Mouse (Mus musculus): ENCODE data around the gene Dolpp1. TPM values are rescaled to one million over a fixed set of nuclear protein-coding genes. Genes with fewer than 3 reads are reported as not detected.

Dolpp1 gene
- polyA plus RNA-seq, 1 experiment from 2014 or later, result 69.9 TPM

DNA sequence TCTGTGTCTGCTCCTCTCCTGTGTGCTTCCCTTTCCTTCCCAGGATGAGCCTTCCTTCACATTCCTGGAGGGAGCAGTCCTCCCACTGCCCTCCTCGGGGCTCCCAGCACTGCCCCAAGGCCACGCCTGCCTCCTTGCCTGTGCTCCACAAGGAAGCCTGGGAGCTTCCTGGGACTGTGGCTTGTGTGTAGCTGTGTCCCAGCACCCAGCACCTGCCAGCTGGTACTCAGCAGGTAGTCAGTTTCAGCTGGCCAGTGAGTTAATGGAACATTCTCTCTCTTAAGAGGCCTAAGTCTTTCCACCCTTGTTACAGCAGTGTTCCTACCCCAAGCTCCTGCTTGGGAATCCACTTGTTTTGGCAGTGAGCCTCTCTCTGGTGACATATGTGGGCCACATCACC lies 10.8 kb downstream of the Dolpp1 start:
- Histone ChIP-seq H3K4me1 (peaks cover 14% of the 10 kb centered on the region), H3K27me3 (replicated peaks) (no peaks in the 10 kb centered on the region), H3K9me3 (no peaks in the 10 kb centered on the region), H3K27ac (no peak overlapping the region), H3K36me3 (replicated peaks) (peaks cover 31% of the 10 kb centered on the region), H3K9ac (no peak overlapping the region), H3K4me3 (no peak overlapping the region), H3K4me2 (no peak overlapping the region)
- ATAC-seq (replicated peaks), result no peak
- 74% methylated on average over 2 of the region's 2 CpGs for WGBS

DNA sequence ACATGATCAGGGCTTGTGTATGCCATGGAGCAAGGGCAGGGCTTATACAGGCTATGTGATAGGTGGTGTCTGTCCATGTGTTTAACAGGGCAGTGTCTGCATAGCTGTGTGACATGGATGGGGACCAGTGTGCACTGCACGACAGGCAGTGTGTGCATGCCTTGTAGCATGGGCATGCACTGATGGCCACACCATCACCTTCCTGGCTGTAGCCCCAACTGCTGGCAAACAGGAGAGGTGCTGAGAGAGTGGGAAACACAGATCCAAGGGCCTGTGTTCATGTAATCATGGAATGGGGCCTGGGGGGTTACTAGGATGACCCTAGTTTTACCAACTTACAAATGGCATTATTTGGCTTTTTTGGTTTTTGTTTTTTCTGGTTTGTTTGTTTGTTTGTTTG lies 11.8 kb downstream of the Dolpp1 start:
- ATAC-seq (replicated peaks), result no peak
- no peak overlapping the region for H3K9ac ChIP-seq
- H3K4me2 ChIP-seq, result no peak overlapping the region
- H3K9me3 ChIP-seq, result no peaks in the 10 kb centered on the region
- WGBS, result 86% methylated on average over 1 of the region's 1 CpGs
- H3K4me3 ChIP-seq, result no peak overlapping the region
- no peak overlapping the region for H3K27ac ChIP-seq
- peaks cover 35% of the 10 kb centered on the region for H3K36me3 ChIP-seq (replicated peaks)
- H3K27me3 ChIP-seq (replicated peaks), result no peaks in the 10 kb centered on the region
- peaks cover 13% of the 10 kb centered on the region for H3K4me1 ChIP-seq

DNA sequence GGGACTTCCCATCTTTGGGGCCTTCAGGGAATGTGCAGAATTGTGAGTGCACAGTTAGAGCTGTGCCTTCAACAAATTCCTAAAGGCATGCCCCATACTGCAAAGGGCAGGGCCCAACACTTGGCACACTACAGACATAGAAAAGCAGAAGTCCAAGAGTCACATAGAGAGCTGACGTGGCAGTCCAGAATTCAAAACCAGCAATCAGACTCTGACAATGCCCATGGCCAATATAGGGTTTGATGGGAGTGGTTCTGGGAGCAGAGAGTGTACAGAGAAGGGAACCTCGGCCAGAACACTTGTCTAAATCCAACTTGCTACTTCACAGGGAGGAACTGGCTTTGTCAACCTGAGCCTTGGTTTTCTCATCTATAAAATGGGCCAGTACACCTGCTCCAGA lies 15.2 kb downstream of the Dolpp1 start:
- Histone ChIP-seq H3K9me3 (no peaks in the 10 kb centered on the region), H3K27ac (no peak overlapping the region), H3K27me3 (replicated peaks) (no peaks in the 10 kb centered on the region), H3K4me1 (no peaks in the 10 kb centered on the region), H3K4me2 (no peak overlapping the region), H3K36me3 (replicated peaks) (peaks cover 40% of the 10 kb centered on the region), H3K9ac (no peak overlapping the region), H3K4me3 (no peak overlapping the region)
- WGBS, result 89% methylated on average over 2 of the region's 2 CpGs
- ATAC-seq (replicated peaks), result no peak

DNA sequence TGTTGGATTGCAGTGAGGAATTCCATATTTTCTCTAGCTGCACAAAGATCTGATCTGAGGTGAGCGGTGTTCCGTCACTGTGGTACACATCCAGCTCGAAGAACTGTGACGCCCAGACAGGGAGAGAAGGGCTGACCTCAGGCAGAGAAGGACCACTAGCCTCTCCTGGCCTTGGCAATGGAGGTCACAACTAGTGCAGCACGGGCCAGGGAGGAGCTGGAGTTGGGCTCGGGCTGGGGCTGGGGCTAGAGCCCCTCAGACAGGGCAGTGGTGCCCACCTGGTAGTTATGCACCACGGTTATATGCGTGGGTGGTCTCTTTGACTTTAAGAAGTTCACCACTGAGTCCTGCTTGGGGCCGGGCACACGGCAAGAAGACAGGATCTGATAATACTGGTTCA lies 15.7 kb downstream of the Dolpp1 start:
- peaks cover 37% of the 10 kb centered on the region for H3K36me3 ChIP-seq (replicated peaks)
- ATAC-seq (replicated peaks), result no peak
- no peak overlapping the region for H3K4me3 ChIP-seq
- no peaks in the 10 kb centered on the region for H3K27me3 ChIP-seq (replicated peaks)
- H3K9ac ChIP-seq, result no peak overlapping the region
- H3K9me3 ChIP-seq, result no peaks in the 10 kb centered on the region
- WGBS, result 93% methylated on average over 10 of the region's 10 CpGs
- H3K4me2 ChIP-seq, result no peak overlapping the region
- H3K27ac ChIP-seq, result no peak overlapping the region
- H3K4me1 ChIP-seq, result 0 out of 2 replicates have a peak, but pooled peaks cover 1% of the 10 kb centered on the region

DNA sequence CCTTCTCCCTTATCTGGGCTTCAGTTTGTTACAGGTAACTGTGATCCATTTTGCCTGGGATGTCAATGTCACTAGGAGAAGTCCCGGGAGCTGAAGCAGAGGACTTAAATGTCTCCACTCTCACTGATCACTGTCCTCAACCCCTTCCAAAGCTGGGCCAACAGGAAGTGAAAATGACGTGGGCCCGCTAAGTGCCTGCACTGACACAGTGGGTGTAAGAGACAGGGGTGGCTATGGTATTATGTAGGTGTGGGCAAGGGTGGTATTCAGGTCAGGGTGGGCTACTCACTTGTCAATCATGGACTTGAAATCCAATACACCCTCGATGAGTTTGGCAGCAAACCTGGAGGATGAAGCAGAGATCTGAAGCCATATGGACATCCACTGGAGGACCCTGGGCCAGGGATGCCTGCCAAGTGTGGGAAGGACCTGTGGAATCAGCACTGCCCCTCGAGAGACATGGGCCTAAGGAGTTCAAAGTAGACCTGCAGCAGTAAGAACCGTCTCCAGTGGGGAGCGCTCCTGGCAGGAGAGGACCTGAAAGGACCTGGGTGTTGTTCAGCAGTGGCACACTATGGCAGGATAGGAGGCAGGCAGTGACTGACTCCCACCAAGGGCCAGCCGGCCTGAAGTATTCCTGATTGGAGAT lies 16.5 kb downstream of the Dolpp1 start:
- no peak for ATAC-seq (replicated peaks)
- 86% methylated on average over 8 of the region's 8 CpGs for WGBS
- Histone ChIP-seq H3K9ac (no peak overlapping the region), H3K4me1 (peaks cover 9% of the 10 kb centered on the region), H3K4me3 (no peak overlapping the region), H3K27ac (no peak overlapping the region), H3K4me2 (no peak overlapping the region), H3K9me3 (no peaks in the 10 kb centered on the region), H3K36me3 (replicated peaks) (peaks cover 33% of the 10 kb centered on the region), H3K27me3 (replicated peaks) (no peaks in the 10 kb centered on the region)

DNA sequence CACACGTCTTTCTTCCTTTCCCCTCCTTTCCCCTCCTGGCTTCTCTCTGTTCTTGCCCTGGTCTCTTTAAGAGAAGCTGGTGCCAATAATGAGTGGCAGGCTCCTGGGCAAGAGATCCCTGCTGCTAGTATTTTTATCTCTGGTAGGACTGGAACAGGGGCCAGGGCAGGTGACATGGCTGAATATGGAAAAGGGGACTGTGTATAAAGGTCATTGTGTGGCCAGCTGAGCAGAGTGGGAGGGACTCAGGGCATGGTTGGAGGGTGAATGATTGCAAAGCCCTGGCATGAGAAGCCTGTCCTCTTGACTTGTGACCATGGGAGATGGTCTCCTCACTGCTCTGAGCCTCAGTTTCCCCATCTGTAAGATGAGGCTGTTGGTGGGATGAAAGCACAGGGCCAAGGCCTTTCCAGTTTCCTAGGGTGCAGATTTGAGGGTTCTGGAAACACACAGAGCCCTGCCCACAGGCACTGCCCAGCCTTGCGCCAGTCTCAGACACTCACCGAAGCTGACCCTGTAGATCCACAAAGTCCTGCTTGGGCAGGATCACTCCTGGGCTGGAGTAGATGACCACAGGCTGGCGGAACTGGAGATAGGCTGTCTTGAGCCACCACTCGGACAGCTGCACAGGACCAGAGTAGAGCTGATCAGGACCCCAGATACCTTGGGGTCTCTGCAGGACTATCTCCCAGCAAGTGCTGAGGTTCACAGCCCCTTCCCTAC lies 17.6 kb downstream of the Dolpp1 start:
- WGBS, result 94% methylated on average over 5 of the region's 5 CpGs
- no peaks in the 10 kb centered on the region for H3K27me3 ChIP-seq (replicated peaks)
- H3K9ac ChIP-seq, result no peak overlapping the region
- no peaks in the 10 kb centered on the region for H3K9me3 ChIP-seq
- H3K36me3 ChIP-seq (replicated peaks), result peaks cover 30% of the 10 kb centered on the region
- no peak overlapping the region for H3K4me2 ChIP-seq
- no peak for ATAC-seq (replicated peaks)
- H3K4me3 ChIP-seq, result no peak overlapping the region
- H3K27ac ChIP-seq, result no peak overlapping the region
- peaks cover 20% of the 10 kb centered on the region for H3K4me1 ChIP-seq

DNA sequence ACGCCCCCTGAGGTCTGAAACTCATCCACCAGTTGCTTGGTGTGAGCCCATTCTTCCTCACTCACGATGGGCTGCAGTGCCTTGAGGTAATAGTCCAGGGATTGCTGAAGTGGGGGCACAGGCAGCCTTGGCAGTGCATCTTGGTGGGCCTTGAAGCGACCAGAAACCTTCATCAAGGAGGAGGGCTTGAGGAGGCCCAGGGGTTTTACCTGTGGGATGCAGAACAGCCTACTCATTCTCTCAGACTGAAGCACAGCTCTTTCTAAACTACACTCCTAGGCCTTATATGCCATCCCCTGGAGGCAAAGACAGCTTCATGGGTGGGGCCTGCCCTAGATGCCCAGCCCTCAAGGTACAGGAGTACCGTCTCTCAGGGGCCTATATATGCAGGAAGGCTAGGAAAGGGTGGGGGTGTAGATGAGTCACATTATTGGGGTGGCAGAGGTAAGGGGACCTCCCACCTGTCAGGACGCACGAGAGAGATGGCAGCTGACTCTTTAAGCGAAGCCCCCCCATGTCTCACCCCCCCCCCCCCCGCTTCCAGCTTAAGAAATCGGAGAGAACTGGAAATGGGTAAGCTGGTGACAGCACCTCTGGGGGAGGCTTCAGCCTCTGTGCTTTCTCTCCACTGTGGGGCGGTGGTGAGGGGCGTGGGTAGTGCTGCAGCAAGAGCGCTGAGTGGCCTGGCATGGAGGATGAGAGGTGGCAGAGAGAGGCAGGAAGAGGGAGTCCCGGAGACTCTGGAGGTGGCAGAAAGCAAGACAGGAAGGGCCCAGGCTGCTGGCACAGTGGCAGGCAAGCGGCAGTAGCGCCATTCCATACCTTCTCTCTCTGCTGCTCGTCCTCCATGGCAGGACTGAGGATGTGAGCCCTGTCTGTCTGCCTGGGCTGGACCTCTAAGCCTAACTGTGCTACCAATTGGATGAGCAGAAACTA lies 21.3 kb downstream of the Dolpp1 start:
- peaks cover 40% of the 10 kb centered on the region for H3K4me1 ChIP-seq
- H3K4me2 ChIP-seq, result peak overlapping the region; percentile 54; the same call in 1 of the 2 replicates
- ATAC-seq (replicated peaks), result no peak
- no peak overlapping the region for H3K9ac ChIP-seq
- H3K27ac ChIP-seq, result no peak overlapping the region
- WGBS, result 79% methylated on average over 16 of the region's 16 CpGs
- peaks cover 9% of the 10 kb centered on the region; the same call in 1 of the 2 replicates for H3K36me3 ChIP-seq (replicated peaks)
- no peaks in the 10 kb centered on the region for H3K27me3 ChIP-seq (replicated peaks)
- H3K4me3 ChIP-seq, result no peak overlapping the region
- H3K9me3 ChIP-seq, result no peaks in the 10 kb centered on the region

DNA sequence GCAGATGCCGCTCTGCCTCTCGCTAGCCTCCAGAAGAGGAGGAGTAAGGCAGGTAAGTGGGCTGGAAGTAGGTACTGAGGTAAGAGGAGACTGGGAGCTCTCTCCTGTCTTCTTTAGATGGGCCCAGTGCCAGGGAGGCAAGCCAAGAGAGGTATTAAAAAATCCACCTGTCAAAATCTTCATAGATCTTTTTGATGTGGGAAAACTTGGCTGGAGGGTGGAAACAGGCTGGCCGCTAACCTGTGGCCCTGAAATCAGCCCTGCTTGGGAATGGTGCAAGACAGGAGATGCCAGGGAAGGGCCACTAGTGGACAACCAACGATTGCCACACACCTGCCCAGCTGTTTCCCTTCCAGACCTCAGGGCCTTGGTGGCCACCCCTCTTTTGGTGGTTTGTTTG lies 22.0 kb downstream of the Dolpp1 start:
- Histone ChIP-seq H3K9me3 (no peaks in the 10 kb centered on the region), H3K27me3 (replicated peaks) (no peaks in the 10 kb centered on the region), H3K9ac (no peak overlapping the region), H3K27ac (no peak overlapping the region), H3K4me3 (peak overlapping the region; percentile 55), H3K4me2 (peak overlapping the region; percentile 54), H3K36me3 (replicated peaks) (peaks cover 3% of the 10 kb centered on the region; the same call in 1 of the 2 replicates), H3K4me1 (peaks cover 48% of the 10 kb centered on the region)
- 88% methylated on average over 4 of the region's 4 CpGs for WGBS
- no peak for ATAC-seq (replicated peaks)

DNA sequence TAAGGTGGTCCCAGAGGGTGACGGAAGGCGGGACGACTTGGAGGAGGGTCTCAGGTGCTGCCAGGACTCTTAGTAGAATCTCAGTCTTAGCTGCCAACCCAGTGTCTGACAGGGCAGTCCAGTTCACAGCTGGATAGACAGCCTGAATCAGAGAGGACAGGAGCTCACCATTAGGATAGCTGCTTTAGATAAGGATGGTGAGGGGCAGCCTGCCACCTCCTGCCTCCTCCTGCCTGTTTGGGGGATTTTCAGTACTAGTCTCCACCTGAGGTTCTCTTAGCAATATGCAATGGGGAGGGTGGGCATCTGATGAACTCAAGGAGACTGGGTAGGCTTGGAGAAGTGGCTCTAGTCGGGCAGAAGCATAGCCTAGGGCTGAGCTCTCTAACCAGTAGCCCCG lies 22.6 kb downstream of the Dolpp1 start:
- no peaks in the 10 kb centered on the region for H3K27me3 ChIP-seq (replicated peaks)
- ATAC-seq (replicated peaks), result peak; percentile 4; the same call in 1 of the 2 replicates
- peak overlapping the region; percentile 96; the same call in 1 of the 2 replicates for H3K27ac ChIP-seq
- H3K36me3 ChIP-seq (replicated peaks), result no peaks in the 10 kb centered on the region; the same call in 1 of the 2 replicates
- no peaks in the 10 kb centered on the region for H3K9me3 ChIP-seq
- peaks cover 52% of the 10 kb centered on the region for H3K4me1 ChIP-seq
- WGBS, result 42% methylated on average over 5 of the region's 5 CpGs
- peak overlapping the region; percentile 54 for H3K4me2 ChIP-seq
- H3K9ac ChIP-seq, result peak overlapping the region; percentile 95
- H3K4me3 ChIP-seq, result peak overlapping the region; percentile 55

DNA sequence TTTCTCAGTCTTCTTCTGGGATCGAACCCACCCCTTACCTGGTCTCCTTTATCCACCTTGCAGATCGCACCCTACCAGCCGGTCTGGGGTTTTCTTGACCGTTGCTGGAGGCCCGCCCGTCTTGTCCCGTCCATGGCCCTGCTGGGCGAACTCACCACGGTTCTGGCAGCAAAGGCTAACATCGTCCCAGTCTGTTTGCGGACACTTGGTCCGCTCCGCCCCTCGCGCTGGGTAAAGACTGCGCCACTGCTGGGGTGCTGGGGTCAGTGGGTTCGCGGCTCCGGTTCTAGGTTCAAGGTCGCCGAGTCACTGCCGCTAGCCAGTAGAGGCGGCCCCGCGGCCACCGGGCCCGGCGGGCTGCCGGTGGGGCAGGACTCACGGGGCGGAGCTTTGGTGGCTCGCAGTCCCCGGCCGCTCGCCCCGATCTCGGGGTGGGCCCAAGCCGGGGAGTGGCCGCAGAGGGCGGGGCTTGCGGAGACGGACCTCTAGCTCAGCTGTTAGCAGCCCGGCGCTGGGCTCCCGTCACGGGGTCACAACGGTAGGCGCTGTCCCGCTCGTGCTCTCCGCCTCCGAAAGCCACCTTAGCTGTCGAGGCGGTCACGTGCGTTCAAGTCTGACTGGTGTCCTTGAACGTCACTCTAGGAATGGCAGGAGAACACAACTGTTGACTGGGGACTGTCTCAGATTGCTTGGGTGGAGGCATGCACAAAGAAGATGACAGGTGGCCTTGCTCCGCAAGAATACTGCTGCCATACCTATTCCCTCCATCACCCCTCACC lies 23.3 kb downstream of the Dolpp1 start, which contains the start of gene Crat:
TSS of gene Crat (minus strand) at position 657 of the 779 bp plus-strand sequence.
- peak within 1 kb of the TSS; percentile 96 for H3K27ac ChIP-seq
- no peaks in the 10 kb centered on the region for H3K27me3 ChIP-seq (replicated peaks)
- H3K9me3 ChIP-seq, result no peaks in the 10 kb centered on the region
- peak within 1 kb of the TSS; percentile 55 for H3K4me3 ChIP-seq
- peaks cover 52% of the 10 kb centered on the region for H3K4me1 ChIP-seq
- no peaks in the 10 kb centered on the region for H3K36me3 ChIP-seq (replicated peaks)
- peak; percentile 86 for ATAC-seq (replicated peaks)
- peak within 1 kb of the TSS; percentile 95 for H3K9ac ChIP-seq
- peak within 1 kb of the TSS; percentile 54 for H3K4me2 ChIP-seq
- WGBS, result under 1% methylated on average over 55 of the region's 58 CpGs

DNA sequence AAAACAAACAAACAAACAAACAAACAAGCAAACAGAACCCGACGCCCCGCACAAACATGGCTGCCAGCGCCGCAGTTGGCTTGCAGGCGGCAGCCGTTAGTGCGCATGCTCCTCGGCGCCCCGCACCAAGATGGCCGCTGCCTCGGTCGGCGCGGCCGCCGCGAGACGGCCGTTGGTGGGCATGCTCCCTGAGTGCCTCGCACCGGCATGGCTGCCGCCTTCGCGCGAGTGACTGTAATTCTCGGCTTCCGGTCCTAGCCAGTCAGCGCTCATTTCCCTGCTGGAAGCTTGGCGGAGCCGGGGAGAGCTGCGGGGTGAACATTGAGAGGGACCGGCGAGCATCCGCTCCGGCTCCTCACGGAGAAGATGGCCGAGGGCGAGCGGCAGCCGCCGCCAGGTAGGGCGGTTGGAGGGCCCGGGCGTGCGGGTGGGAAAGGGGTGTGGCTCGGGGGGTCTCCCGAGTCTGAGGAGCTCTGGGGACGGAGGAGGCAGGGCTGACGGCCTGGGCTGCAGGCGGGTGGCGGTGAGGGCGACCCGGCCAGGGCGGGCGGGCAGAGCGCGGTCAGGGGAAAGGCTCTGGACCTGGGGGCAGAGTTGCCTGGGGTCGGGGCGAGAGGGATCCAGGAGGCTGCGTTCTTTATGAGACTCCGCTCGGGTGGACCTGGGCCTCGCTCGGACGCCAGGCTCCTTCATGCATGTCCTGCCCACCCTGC lies 24.0 kb downstream of the Dolpp1 start, which contains the start of gene Ptpa:
TSS of gene Ptpa (plus strand) at position 104 of the 713 bp plus-strand sequence.
- Histone ChIP-seq H3K4me2 (peak within 1 kb of the TSS; percentile 54), H3K36me3 (replicated peaks) (no peaks in the 10 kb centered on the region), H3K4me3 (peak within 1 kb of the TSS; percentile 55), H3K27me3 (replicated peaks) (no peaks in the 10 kb centered on the region), H3K27ac (peak within 1 kb of the TSS; percentile 96), H3K4me1 (peaks cover 52% of the 10 kb centered on the region), H3K9me3 (no peaks in the 10 kb centered on the region), H3K9ac (peak within 1 kb of the TSS; percentile 95)
- under 1% methylated on average over 67 of the region's 67 CpGs for WGBS
- ATAC-seq (replicated peaks), result peak; percentile 94
